Mouse (Mus musculus): ENCODE measurements around the gene Scn3b.

Gene Scn3b

GRCm38 (mm10) chr9:40269103-40269861 is at the start of gene Scn3b:
Gene Scn3b, plus strand, starts transcription at chr9:40269217.
- DNase-seq, result no peak

- DNase-seq, result no peak
These were observed 44.7 kb upstream of the Scn3b start for GRCm38 (mm10) chr9:40224289-40224688.

GRCm38 (mm10) chr9:40227874-40228789 is 40.9 kb upstream of the Scn3b start:
- peak; percentile 59 for DNase-seq

- DNase-seq, result no peak
These were observed 40.1 kb upstream of the Scn3b start for GRCm38 (mm10) chr9:40228804-40229331.

- DNase-seq, result no peak
These were observed 39.5 kb upstream of the Scn3b start for GRCm38 (mm10) chr9:40229479-40229878.

- no peak for DNase-seq
These were observed 38.0 kb upstream of the Scn3b start for GRCm38 (mm10) chr9:40231019-40231418.

GRCm38 (mm10) chr9:40234233-40235072 is 34.6 kb upstream of the Scn3b start:
- no peak for DNase-seq

GRCm38 (mm10) chr9:40235220-40235619 is 33.8 kb upstream of the Scn3b start:
- no peak for DNase-seq

GRCm38 (mm10) chr9:40239749-40240148 is 29.3 kb upstream of the Scn3b start:
- DNase-seq, result no peak

- no peak for DNase-seq
These were observed 28.7 kb upstream of the Scn3b start for GRCm38 (mm10) chr9:40240311-40240710.

- peak; percentile 11 for DNase-seq
These were observed 27.7 kb upstream of the Scn3b start for GRCm38 (mm10) chr9:40241223-40241801.

- DNase-seq, result peak; percentile 20
These were observed 26.8 kb upstream of the Scn3b start for GRCm38 (mm10) chr9:40241951-40242888.

- DNase-seq, result no peak
These were observed 23.6 kb upstream of the Scn3b start for GRCm38 (mm10) chr9:40245466-40245865.

GRCm38 (mm10) chr9:40245974-40246665 is 22.9 kb upstream of the Scn3b start:
- DNase-seq, result no peak

GRCm38 (mm10) chr9:40246702-40247101 is 22.3 kb upstream of the Scn3b start:
- no peak for DNase-seq

GRCm38 (mm10) chr9:40249106-40249505 is 19.9 kb upstream of the Scn3b start:
- DNase-seq, result no peak

- DNase-seq, result no peak
These were observed 16.6 kb upstream of the Scn3b start for GRCm38 (mm10) chr9:40252459-40252858.

GRCm38 (mm10) chr9:40263874-40264273 is 5.1 kb upstream of the Scn3b start:
- DNase-seq, result no peak

- DNase-seq, result no peak
These were observed 823 bp upstream of the Scn3b start for GRCm38 (mm10) chr9:40268040-40268747.

- DNase-seq, result no peak
These were observed 292 bp upstream of the Scn3b start for GRCm38 (mm10) chr9:40268748-40269102.
